Mouse (Mus musculus): Measurements from ENCODE around the gene Slc38a3. TPM values are rescaled to one million over a fixed set of nuclear protein-coding genes. Genes with fewer than 3 reads are reported as not detected.

Gene Slc38a3
- total RNA-seq, 1 experiment from 2014 or later, result not detected

- no peak for ATAC-seq (replicated peaks; ENCODE audit: low read depth, poor library complexity, severe bottlenecking)
Observed at GRCm38 (mm10) chr9:107670259-107670658, 929 bp upstream of the Slc38a3 start.

DNA sequence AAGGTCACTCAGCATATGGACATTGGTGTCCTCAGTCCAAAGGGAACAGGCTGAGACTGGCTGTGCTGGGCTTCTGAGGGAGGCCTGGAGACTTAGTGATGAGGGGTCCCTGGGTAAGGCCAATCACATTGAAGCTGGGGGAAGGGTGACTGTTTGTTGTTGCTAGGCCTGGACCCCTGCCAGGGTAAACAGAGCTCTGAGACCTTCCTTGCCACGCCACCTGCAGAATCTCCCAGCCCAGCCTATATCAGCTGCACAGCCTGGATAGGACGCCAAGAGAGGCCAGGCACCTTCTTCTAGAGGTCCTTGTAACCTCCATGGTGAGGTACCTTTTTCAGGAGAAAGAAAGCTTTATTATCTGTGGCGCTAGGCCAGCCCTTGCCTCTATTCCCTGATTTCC is 414 bp downstream of the Slc38a3 start:
- no peak for ATAC-seq (replicated peaks; ENCODE audit: low read depth, poor library complexity, severe bottlenecking)

DNA sequence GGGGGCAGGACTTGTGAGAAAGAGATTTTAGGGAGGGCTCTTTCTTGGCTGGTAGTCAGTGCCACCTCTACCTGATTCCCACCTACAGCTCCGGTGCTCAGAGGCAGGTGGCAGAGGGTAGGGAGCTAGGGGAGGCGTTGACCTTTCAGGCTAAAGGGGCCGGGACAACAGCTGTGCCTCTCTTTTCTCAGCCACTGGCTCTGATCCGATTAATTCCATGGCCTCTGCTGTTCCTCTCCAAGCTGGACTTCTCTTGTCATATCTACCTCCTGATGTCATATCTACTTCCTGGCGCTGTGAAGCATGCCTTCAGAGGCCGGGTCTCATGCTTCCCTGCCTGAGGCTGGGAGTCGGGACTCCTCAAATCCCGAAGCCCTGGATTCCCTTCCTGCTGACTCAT is 1.3 kb downstream of the Slc38a3 start:
- ATAC-seq (replicated peaks; ENCODE audit: low read depth, poor library complexity, severe bottlenecking), result no peak

GRCm38 (mm10) chr9:107667219-107667618 is 2.1 kb downstream of the Slc38a3 start:
- peak; percentile 51; the same call in 1 of the 2 replicates for ATAC-seq (replicated peaks; ENCODE audit: low read depth, poor library complexity, severe bottlenecking)

- ATAC-seq (replicated peaks; ENCODE audit: low read depth, poor library complexity, severe bottlenecking), result 0 out of 2 replicates have a peak, but pooled peaks have one; percentile 33
Observed at GRCm38 (mm10) chr9:107666751-107667205, 2.6 kb downstream of the Slc38a3 start.

- ATAC-seq (replicated peaks; ENCODE audit: low read depth, poor library complexity, severe bottlenecking), result no peak
Observed at GRCm38 (mm10) chr9:107665308-107665707, 4.0 kb downstream of the Slc38a3 start.

DNA sequence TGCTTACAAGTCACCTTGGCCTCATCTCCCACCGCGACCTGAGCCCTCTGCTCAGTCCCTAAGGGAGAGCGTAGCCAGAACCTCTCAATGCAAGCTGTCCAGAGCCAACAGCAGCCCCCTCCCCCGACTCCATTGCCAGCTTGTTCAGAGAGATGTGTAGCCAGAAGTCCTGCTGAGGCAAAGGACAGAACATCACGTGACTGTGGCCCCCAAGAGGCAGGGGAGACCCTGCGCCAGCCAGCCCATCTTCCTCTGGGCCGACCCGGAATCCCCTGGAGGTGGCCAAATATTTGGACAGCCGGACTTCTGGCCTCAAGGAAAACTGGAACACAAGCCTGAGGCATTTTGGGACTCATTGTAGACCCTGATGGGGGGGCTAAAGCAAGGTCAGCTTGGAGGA is 5.8 kb downstream of the Slc38a3 start:
- no peak for ATAC-seq (replicated peaks; ENCODE audit: low read depth, poor library complexity, severe bottlenecking)

DNA sequence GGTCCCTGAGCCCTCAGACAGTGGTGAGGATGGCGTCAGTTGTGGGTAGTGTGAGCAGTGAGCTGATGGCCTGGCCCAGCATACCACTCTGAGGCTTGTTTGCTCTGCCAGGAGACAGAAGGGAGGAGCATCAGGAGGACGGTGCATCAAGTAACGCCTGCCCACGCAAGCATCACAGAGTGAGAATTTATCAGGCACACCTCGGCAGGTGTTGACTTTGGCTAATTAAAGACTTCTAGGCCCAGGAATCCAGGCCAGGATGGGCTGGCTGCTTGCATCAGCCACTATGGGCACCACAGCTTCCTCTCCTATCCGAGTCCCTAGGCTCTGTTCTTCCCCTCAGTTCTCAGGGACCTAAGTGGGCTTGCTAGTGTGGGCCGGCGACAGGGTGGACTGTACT is 7.0 kb downstream of the Slc38a3 start:
- ATAC-seq (replicated peaks; ENCODE audit: low read depth, poor library complexity, severe bottlenecking), result no peak

- no peak for ATAC-seq (replicated peaks; ENCODE audit: low read depth, poor library complexity, severe bottlenecking)
Observed at GRCm38 (mm10) chr9:107660777-107661176, 8.6 kb downstream of the Slc38a3 start.

DNA sequence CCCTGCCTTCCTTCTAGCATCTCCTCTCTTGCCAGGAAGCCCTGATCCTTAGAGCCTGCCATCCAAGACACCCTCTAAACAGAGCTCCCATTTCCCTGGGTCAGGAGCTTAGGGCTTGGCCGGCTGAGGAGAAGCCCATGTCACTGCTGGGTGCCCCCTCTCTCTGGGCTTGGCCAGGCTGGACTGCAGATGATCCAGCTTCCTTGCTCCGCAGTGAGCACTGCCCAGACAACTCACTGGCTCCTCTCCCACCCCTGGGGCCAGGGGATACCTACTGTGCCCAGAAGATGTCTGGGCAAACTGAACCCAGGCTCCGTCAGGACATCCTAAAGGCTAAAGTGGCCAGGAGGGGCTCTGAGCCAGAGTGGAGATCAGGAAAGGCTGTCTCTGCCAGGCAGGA is 9.4 kb downstream of the Slc38a3 start:
- ATAC-seq (replicated peaks; ENCODE audit: low read depth, poor library complexity, severe bottlenecking), result no peak

DNA sequence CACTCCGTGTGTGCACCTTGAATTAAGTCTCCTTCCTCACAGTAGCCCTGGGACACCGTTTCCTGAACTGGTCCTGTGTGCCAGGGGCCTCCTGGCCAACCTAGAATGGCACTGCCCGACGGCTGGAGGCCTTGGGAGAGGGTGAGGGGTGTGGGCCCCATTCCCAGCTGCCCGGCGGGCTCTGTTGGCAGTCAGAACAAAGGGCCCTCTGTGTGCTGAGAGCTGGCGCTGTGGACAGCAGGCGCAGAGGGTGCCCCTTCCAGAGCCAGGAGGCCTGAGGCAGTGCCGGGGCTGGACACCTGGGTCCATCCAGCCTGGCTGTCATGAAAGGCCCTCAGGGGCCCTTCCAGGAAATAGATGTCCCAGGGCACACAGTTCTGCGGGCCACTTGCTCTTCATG is 9.8 kb downstream of the Slc38a3 start:
- no peak for ATAC-seq (replicated peaks; ENCODE audit: low read depth, poor library complexity, severe bottlenecking)

- no peak for ATAC-seq (replicated peaks; ENCODE audit: low read depth, poor library complexity, severe bottlenecking)
Observed at GRCm38 (mm10) chr9:107658096-107658495, 11.2 kb downstream of the Slc38a3 start.

- ATAC-seq (replicated peaks; ENCODE audit: low read depth, poor library complexity, severe bottlenecking), result no peak
Observed at GRCm38 (mm10) chr9:107657144-107657543, 12.2 kb downstream of the Slc38a3 start.

GRCm38 (mm10) chr9:107654585-107654984 is 14.7 kb downstream of the Slc38a3 start:
- no peak for ATAC-seq (replicated peaks; ENCODE audit: low read depth, poor library complexity, severe bottlenecking)

GRCm38 (mm10) chr9:107653474-107653873 is 15.9 kb downstream of the Slc38a3 start:
- no peak for ATAC-seq (replicated peaks; ENCODE audit: low read depth, poor library complexity, severe bottlenecking)

GRCm38 (mm10) chr9:107650708-107651481 is 18.4 kb downstream of the Slc38a3 start:
- ATAC-seq (replicated peaks; ENCODE audit: low read depth, poor library complexity, severe bottlenecking), result no peak

GRCm38 (mm10) chr9:107650225-107650624 is 19.1 kb downstream of the Slc38a3 start:
- ATAC-seq (replicated peaks; ENCODE audit: low read depth, poor library complexity, severe bottlenecking), result no peak

DNA sequence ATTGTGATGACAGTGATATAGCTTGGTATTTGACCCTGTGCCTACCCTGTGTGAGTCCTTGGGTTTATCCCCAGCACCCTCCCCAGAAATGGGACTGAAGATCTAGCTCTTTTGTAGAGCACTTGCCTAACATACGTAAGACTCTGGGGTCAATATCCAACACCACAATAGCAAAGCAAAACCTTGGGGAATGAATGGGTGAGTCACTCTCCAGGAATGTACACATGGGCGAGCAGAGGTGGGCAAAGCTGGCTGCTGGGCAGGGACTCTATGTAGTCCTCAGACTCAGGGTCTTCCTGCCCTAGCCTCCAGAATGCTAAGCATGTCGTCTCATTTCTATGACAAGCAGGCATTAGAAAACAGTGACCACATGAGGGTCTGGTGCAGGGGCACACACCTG is 20.6 kb downstream of the Slc38a3 start:
- no peak for ATAC-seq (replicated peaks; ENCODE audit: low read depth, poor library complexity, severe bottlenecking)

GRCm38 (mm10) chr9:107646975-107647374 is 22.4 kb downstream of the Slc38a3 start:
- ATAC-seq (replicated peaks; ENCODE audit: low read depth, poor library complexity, severe bottlenecking), result no peak

GRCm38 (mm10) chr9:107645577-107645976 is 23.8 kb downstream of the Slc38a3 start:
- peak; percentile 73 for ATAC-seq (replicated peaks; ENCODE audit: low read depth, poor library complexity, severe bottlenecking)

DNA sequence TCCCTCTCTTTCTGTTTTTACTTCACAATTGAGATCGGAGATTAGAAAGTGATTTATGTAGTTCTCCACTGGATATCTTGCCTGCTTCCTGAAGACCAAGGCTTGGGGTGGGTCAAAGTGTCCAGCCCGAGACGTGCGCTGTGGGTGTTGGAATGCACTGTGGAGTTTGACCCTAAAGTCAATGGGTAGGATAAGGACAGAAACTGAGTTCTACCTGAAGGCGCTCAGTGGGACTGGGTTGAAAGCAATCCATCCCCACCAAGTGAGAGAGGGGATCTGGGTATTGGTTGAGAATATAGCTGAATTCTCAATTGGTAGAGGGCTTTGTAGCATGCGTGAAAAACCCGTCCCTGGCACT is 24.2 kb downstream of the Slc38a3 start:
- no peak for ATAC-seq (replicated peaks; ENCODE audit: low read depth, poor library complexity, severe bottlenecking)

- ATAC-seq (replicated peaks; ENCODE audit: low read depth, poor library complexity, severe bottlenecking), result peak; percentile 68
Observed at GRCm38 (mm10) chr9:107644495-107645152, 24.7 kb downstream of the Slc38a3 start.
